Mouse (Mus musculus): ENCODE measurements around the gene Sdf2l1. TPM values are rescaled to one million over a fixed set of nuclear protein-coding genes. Genes with fewer than 3 reads are reported as not detected.

Gene Sdf2l1
- polyA plus RNA-seq, 1 experiment from 2014 or later, result 69.5 TPM

DNA sequence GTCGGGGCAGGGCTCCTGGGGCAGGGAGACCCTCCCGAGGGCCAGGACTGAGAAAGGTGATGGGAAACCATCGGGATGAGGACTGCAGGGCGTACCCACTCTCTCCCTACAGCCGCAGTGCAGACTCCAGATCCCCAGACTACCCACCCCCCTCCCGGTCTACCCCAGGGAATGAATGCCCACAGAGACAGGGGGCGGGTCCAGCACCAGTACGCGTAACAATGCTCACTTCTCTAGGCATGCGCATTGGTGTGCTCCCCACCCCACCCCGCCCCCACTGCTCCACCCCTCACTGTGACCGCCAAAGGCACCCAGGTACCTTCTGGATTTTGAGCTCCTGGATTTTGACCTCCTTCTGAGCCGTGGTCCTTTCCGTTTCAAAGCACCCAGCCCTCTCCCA is 10.6 kb downstream of the Sdf2l1 start:
- 66% methylated on average over 14 of the region's 14 CpGs for WGBS
- ATAC-seq (ENCODE audit: insufficient number of reproducible peaks, low FRiP score, low TSS enrichment, low read depth), result no peak
- no peak overlapping the region for H3K9ac ChIP-seq
- H3K36me3 ChIP-seq, result 0 out of 2 replicates have a peak, but pooled peaks cover 10% of the 10 kb centered on the region
- H3K9me3 ChIP-seq (replicated peaks), result no peaks in the 10 kb centered on the region
- H3K4me1 ChIP-seq, result peaks cover 21% of the 10 kb centered on the region
- no peaks in the 10 kb centered on the region for H3K27me3 ChIP-seq
- no peak overlapping the region for H3K27ac ChIP-seq (replicated peaks)
- H3K4me3 ChIP-seq (replicated peaks), result no peak overlapping the region
- no peak overlapping the region for H3K4me2 ChIP-seq (replicated peaks)

DNA sequence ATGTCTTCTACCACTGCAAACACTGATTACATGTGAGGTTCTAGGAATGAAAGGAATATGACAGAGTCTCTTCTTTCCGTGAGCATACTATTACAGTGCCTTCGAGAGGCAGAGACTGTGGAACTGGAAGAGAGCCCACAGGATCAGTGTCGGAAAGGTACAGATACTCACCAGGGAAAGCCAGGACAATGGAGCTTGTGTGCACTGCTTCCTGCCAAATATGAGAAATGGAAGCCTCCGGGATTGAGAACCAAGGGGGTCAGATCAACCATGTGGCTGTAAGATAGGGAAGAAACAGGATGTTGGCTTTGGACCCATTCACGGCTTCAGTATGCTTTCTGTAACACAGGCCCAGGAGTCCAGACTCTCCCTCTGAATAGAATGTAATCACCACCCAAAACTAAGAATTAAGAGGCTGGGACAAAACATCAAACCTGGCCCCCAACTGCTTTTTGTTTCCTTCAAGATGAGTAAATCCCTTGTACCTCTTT is 14.8 kb downstream of the Sdf2l1 start:
- H3K9me3 ChIP-seq (replicated peaks), result no peaks in the 10 kb centered on the region
- no peak overlapping the region for H3K27ac ChIP-seq (replicated peaks)
- no peak overlapping the region for H3K9ac ChIP-seq
- 0 out of 2 replicates have a peak, but pooled peaks cover 10% of the 10 kb centered on the region for H3K36me3 ChIP-seq
- ATAC-seq (ENCODE audit: insufficient number of reproducible peaks, low FRiP score, low TSS enrichment, low read depth), result no peak
- no peaks in the 10 kb centered on the region for H3K27me3 ChIP-seq
- no peak overlapping the region for H3K4me2 ChIP-seq (replicated peaks)
- no peaks in the 10 kb centered on the region for H3K4me1 ChIP-seq
- WGBS, result 82% methylated on average over 5 of the region's 5 CpGs
- H3K4me3 ChIP-seq (replicated peaks), result no peak overlapping the region

DNA sequence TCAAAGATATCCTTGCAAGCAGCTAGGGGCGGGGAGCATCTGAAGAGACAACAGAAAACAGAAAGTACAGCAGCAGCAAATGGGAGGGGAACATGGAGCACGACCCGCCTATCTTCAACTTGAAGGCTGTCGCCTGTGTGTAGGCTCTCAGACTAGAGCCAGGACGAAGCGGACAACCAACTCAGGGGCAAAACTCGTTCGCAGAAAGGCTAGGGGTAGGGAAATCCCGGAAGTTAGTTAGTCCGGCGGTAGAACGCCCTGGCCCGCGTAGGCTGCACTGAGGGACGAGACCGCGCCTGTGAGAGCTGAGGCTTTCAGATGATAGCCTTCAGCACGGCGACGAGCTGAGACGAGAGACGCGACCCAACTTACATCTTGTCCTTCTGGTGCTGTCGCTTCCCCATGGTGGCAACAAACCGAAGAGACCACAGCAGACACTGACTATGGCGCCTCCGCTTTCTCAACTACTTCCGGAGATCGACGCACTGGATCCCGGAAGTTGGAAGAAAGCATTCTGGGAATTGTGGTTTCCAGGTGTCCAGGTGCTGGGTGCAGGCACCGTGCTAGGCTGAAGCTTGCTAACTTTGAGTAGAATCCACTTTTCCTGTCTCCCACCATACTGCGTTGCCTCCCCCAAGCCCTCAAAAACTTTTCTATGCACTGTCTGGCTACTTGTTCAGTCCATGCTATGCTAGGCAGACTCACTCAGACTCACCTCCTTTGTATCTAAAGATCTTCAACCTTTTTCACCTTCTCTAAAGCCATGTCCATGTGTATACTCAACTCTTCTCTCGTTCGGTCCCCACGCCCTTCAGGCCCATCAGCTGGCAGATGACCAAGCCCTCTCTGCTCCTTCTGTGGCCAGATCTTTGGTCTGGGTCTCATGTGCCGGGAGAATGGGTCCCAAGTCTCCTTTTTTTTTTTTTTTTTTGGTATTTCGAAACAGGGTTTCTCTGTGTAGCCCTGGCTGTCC is 21.1 kb downstream of the Sdf2l1 start, which contains the start of gene Ppil2:
Ppil2 (minus strand) TSS at position 487 of the 973 bp plus-strand sequence.
- Histone ChIP-seq H3K9ac (peak within 1 kb of the TSS; percentile 51), H3K27ac (replicated peaks) (peak within 1 kb of the TSS; percentile 55; the same call in 1 of the 2 replicates), H3K4me2 (replicated peaks) (peak within 1 kb of the TSS; percentile 56), H3K36me3 (peaks cover 27% of the 10 kb centered on the region), H3K27me3 (no peaks in the 10 kb centered on the region), H3K9me3 (replicated peaks) (no peaks in the 10 kb centered on the region), H3K4me1 (peaks cover 12% of the 10 kb centered on the region), H3K4me3 (replicated peaks) (peak within 1 kb of the TSS; percentile 82)
- ATAC-seq (ENCODE audit: insufficient number of reproducible peaks, low FRiP score, low TSS enrichment, low read depth), result peak; percentile 68
- WGBS, result 9% methylated on average over 38 of the region's 38 CpGs

DNA sequence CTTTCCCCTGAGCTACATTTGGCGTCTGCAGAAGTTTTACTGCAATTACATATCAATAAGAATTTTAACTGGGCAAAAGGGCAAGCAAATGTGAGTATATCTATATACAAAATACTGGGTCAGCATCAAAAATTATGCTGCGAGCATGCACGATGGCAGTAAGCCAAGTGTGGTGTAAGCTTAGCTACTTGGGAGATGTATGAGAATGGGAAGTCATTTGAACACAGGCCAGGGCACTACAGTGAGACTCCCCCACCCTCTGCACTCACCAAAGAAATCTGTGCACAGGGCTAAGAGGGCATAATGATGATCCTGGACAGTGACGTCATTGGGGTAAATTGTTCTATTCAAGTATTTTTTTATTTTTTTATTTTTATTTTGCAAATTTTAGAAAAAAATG is 27.6 kb downstream of the Sdf2l1 start:
- Histone ChIP-seq H3K9ac (no peak overlapping the region), H3K27ac (replicated peaks) (no peak overlapping the region), H3K9me3 (replicated peaks) (no peaks in the 10 kb centered on the region), H3K27me3 (no peaks in the 10 kb centered on the region), H3K4me2 (replicated peaks) (no peak overlapping the region), H3K36me3 (peaks cover 74% of the 10 kb centered on the region), H3K4me1 (0 out of 2 replicates have a peak, but pooled peaks cover 6% of the 10 kb centered on the region), H3K4me3 (replicated peaks) (no peak overlapping the region)
- 72% methylated on average over 4 of the region's 4 CpGs for WGBS
- ATAC-seq (ENCODE audit: insufficient number of reproducible peaks, low FRiP score, low TSS enrichment, low read depth), result no peak

DNA sequence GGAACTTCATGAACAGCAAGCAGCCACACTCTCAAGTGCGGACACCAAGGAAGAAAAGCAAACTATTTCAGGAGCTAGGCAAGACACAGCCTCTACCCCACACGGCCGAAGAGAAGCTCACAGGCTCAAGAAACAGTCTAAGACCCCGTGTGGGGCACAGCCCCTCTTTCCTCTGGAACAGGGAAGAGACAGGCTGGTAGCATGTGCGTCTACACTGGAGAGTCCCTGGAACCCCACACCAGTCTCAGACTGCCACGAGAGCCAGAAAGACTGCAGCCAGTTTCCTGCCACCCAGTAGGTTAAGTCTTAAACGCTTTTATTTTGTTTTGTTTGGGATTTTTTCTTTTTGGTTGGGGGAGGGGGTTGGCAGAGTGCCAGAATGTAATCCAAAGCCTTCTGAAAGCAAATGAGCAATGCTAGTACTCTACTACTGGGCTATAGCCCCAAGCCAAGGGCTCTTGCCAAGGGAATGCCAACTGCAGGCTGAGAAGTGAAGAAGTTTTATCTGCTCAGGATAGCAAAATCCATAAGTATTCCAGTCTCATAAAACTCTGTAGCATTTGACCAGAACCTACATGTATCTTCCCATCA is 29.5 kb downstream of the Sdf2l1 start:
- no peak overlapping the region for H3K4me3 ChIP-seq (replicated peaks)
- no peak overlapping the region for H3K27ac ChIP-seq (replicated peaks)
- no peaks in the 10 kb centered on the region for H3K9me3 ChIP-seq (replicated peaks)
- no peak overlapping the region for H3K4me2 ChIP-seq (replicated peaks)
- H3K36me3 ChIP-seq, result peaks cover 79% of the 10 kb centered on the region
- ATAC-seq (ENCODE audit: insufficient number of reproducible peaks, low FRiP score, low TSS enrichment, low read depth), result no peak
- H3K9ac ChIP-seq, result no peak overlapping the region
- 46% methylated on average over 7 of the region's 7 CpGs for WGBS
- H3K27me3 ChIP-seq, result no peaks in the 10 kb centered on the region
- H3K4me1 ChIP-seq, result 0 out of 2 replicates have a peak, but pooled peaks cover 6% of the 10 kb centered on the region

DNA sequence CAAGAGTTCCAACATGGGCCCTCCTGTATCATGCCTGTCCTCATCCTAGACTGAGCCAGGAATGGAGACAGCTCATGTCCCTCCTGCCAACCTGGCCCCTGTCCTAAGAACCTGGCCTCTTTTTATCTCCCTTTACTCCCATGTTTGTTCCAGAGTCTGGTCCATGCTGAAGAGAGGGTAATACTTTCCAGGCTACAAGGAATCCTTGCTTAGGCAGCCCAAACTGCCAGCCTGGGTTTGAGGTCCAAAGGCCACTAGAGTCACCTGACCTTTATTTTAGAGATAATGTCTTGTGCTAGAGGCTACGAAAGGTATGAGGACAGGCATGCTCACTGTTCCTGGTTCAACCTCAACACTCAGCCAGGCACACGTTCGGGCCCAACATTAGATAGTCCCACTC is 35.2 kb downstream of the Sdf2l1 start:
- no peak for ATAC-seq (ENCODE audit: insufficient number of reproducible peaks, low FRiP score, low TSS enrichment, low read depth)
- H3K4me3 ChIP-seq (replicated peaks), result no peak overlapping the region
- no peak overlapping the region for H3K9ac ChIP-seq
- no peak overlapping the region for H3K27ac ChIP-seq (replicated peaks)
- H3K4me2 ChIP-seq (replicated peaks), result no peak overlapping the region
- peaks cover 94% of the 10 kb centered on the region for H3K36me3 ChIP-seq
- no peaks in the 10 kb centered on the region for H3K27me3 ChIP-seq
- no peaks in the 10 kb centered on the region for H3K4me1 ChIP-seq
- no peaks in the 10 kb centered on the region for H3K9me3 ChIP-seq (replicated peaks)
- WGBS, result 95% methylated on average over 3 of the region's 3 CpGs

DNA sequence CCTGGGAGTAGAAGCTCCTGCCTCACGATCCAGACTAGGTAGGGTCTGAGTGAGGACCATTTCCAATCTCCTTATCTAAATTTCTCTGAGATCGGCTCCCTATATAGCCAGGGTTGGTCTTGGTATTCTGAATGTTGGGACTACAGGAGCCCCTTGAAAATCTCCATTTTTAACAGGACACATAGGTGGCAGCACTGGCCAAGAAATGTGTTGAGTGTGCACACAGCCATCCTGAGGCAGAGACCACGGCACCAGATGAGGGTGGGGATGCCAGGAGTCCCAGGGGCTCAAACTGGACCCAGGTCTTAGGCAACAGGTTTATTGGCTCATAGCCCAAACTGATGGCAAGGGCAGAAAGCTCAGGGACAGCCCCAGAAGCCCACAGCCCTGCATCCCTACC is 43.8 kb downstream of the Sdf2l1 start:
- H3K4me3 ChIP-seq (replicated peaks), result no peak overlapping the region
- H3K9ac ChIP-seq, result no peak overlapping the region
- H3K9me3 ChIP-seq (replicated peaks), result no peaks in the 10 kb centered on the region
- no peaks in the 10 kb centered on the region for H3K27me3 ChIP-seq
- H3K27ac ChIP-seq (replicated peaks), result no peak overlapping the region
- no peak for ATAC-seq (ENCODE audit: insufficient number of reproducible peaks, low FRiP score, low TSS enrichment, low read depth)
- no peak overlapping the region for H3K4me2 ChIP-seq (replicated peaks)
- H3K4me1 ChIP-seq, result no peaks in the 10 kb centered on the region
- WGBS, result 70% methylated on average over 3 of the region's 3 CpGs
- peaks cover 98% of the 10 kb centered on the region for H3K36me3 ChIP-seq

DNA sequence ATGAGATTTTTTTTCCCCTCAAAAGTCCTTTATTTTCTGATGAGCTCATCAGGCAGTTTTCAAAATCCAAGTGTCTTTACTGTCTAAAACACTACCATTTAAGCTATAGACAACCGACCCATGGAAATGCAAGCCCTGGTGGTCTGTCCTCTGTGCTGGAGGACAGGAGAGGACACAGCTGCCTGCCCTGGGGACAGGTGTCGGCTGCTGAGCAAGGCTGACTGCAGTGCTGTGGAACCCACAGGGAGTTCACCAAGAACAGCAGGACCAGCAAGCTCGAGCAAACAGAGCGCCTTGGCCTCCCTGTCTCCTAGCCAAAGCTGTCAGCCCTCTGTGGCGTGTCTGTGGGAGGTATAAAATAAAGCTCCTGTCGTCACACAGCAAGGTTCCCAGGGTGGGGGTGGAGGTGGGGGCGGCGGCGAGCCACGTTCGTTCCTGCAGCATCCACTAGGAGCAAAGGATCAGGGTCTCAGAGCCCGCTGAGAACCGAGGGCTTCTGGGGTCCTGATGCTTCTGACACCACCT is 45.5 kb downstream of the Sdf2l1 start:
- Histone ChIP-seq H3K9ac (no peak overlapping the region), H3K4me3 (replicated peaks) (no peak overlapping the region), H3K27me3 (no peaks in the 10 kb centered on the region), H3K4me2 (replicated peaks) (no peak overlapping the region), H3K4me1 (no peaks in the 10 kb centered on the region), H3K27ac (replicated peaks) (no peak overlapping the region), H3K36me3 (peaks cover 98% of the 10 kb centered on the region), H3K9me3 (replicated peaks) (no peaks in the 10 kb centered on the region)
- ATAC-seq (ENCODE audit: insufficient number of reproducible peaks, low FRiP score, low TSS enrichment, low read depth), result no peak
- 76% methylated on average over 13 of the region's 13 CpGs for WGBS

DNA sequence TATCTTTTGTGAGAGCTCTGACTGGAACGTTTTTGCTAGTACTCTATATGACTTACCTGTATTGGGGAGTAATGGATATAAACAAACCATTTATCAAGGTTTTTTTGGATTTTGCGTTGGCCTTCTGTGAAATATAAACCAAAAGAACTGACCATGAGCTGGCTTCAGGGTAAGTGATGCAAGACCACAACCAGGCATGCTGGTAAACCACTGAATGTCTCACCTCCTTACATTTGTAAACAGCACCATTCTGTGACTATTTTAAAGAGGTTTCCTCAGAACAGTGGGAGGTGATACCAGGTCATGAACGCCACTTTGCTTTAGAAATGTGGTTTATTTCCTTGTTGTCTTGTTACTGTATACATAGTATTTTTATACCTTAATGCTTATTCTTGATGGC is 45.9 kb downstream of the Sdf2l1 start:
- no peak overlapping the region for H3K27ac ChIP-seq (replicated peaks)
- 82% methylated on average over 3 of the region's 3 CpGs for WGBS
- H3K4me3 ChIP-seq (replicated peaks), result no peak overlapping the region
- no peak overlapping the region for H3K9ac ChIP-seq
- H3K36me3 ChIP-seq, result peaks cover 97% of the 10 kb centered on the region
- ATAC-seq (ENCODE audit: insufficient number of reproducible peaks, low FRiP score, low TSS enrichment, low read depth), result no peak
- H3K4me2 ChIP-seq (replicated peaks), result no peak overlapping the region
- no peaks in the 10 kb centered on the region for H3K27me3 ChIP-seq
- H3K9me3 ChIP-seq (replicated peaks), result no peaks in the 10 kb centered on the region
- H3K4me1 ChIP-seq, result no peaks in the 10 kb centered on the region

DNA sequence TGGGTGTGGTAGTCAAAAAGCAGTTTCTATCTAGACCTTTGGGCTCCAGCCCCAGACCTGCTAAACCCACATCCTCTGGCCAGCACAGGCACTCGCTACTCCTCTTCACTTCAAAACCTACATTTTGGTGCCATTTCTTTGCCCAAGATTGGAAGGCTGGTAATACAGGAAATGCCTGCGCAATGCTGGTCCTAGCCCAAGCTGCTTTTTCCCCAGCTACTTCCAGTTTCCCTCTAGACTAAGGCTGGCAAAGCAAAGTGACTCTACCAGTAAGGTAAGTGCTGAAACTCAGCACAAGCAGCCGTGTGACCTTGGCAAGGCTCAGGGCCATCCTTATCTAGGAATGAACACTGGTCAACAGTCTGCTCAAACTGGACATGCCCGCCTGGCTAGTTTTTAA is 46.5 kb downstream of the Sdf2l1 start:
- H3K4me2 ChIP-seq (replicated peaks), result no peak overlapping the region
- H3K4me1 ChIP-seq, result no peaks in the 10 kb centered on the region
- H3K9me3 ChIP-seq (replicated peaks), result no peaks in the 10 kb centered on the region
- 91% methylated on average over 4 of the region's 4 CpGs for WGBS
- H3K27me3 ChIP-seq, result no peaks in the 10 kb centered on the region
- H3K4me3 ChIP-seq (replicated peaks), result no peak overlapping the region
- H3K9ac ChIP-seq, result no peak overlapping the region
- ATAC-seq (ENCODE audit: insufficient number of reproducible peaks, low FRiP score, low TSS enrichment, low read depth), result no peak
- H3K27ac ChIP-seq (replicated peaks), result no peak overlapping the region
- peaks cover 91% of the 10 kb centered on the region for H3K36me3 ChIP-seq

DNA sequence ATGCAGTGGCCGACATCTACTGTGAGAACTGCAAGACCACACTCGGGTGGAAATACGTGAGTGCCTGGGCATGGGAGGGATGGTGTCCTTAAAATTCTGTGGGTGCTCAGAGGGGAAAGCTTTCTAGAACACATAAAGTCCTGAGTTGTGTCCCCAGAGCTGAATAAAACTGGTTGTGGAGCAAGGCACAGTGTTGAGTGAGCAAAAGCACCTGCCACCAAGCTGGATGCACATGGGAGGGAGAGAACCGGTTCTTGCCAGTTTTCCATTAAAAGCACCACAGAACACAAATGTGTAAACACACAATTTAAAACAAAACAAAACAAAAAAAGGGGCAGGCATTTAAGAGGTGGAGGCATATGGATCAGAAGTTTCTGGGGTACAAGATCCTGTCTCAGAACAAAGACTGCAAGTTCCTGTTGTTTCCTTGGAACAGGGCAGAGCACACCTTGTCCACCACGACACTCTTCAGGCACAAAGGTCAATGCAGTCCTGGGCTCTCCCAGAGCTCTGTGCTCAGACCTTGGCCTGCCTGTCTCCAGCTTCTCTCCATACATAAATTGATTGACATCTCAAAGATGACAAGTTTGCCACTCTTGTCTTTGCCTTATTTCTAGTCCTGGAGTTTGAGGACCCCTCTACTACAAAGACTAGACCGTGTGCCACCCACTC is 49.9 kb downstream of the Sdf2l1 start:
- WGBS, result 77% methylated on average over 6 of the region's 6 CpGs
- no peaks in the 10 kb centered on the region for H3K27me3 ChIP-seq
- H3K27ac ChIP-seq (replicated peaks), result no peak overlapping the region
- H3K9me3 ChIP-seq (replicated peaks), result no peaks in the 10 kb centered on the region
- no peak overlapping the region for H3K9ac ChIP-seq
- no peak overlapping the region for H3K4me3 ChIP-seq (replicated peaks)
- peaks cover 63% of the 10 kb centered on the region for H3K36me3 ChIP-seq
- no peak for ATAC-seq (ENCODE audit: insufficient number of reproducible peaks, low FRiP score, low TSS enrichment, low read depth)
- no peaks in the 10 kb centered on the region for H3K4me1 ChIP-seq
- H3K4me2 ChIP-seq (replicated peaks), result no peak overlapping the region
